Mouse (Mus musculus) adrenal gland, adult (tissue): ENCODE measurements around the gene Tnip2.

Source experiments
- DNase-seq, 2 experiments: peaks; one replicate each; pipeline ENCODE4 v3.0.0; 2022 to 2023; ENCODE audit warnings: low spot score in 1 of 2; ENCODE audit not compliant: inconsistent age in 2 of 2

The Tnip2 gene

DNA sequence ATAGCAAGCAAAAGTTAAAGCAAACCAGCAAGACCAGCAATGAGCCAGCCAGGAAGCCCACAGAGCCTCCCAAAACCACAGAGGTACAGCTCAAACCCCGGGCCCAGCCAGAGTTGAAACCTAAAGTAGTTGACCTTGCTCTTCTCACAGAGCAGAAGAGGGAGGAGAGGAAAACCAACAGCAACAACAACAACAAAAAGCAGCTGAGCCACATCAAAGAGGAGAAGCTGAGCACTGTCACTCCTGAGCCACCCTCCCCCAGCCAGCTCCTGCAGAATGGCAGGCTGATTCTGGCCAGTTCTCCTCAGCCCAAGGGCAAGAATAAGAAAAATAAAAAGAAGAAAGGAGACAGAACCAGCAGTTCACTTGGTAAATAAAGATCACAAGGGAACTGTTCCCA lies 47.7 kb downstream of the Tnip2 start:
- peak; percentile 45 to 57 for DNase-seq

DNA sequence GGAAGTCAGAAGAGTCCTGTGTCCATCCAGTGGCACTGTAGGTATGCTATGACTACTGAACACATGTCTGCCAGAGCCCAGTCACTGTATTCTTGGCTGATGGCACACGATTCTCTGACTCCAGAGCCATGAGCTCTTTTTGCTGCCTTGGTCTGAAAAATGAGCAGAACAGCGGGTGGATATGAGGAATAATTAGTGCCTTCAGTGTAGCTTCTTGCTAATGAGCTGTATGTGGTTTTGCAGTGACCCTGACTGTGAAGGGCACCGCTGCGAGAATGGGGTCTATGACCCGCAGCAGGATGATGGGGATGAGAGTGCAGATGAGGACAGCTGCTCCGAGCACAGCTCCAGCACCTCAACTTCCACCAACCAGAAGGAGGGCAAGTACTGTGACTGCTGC lies 52.0 kb downstream of the Tnip2 start:
- DNase-seq = no peak

DNA sequence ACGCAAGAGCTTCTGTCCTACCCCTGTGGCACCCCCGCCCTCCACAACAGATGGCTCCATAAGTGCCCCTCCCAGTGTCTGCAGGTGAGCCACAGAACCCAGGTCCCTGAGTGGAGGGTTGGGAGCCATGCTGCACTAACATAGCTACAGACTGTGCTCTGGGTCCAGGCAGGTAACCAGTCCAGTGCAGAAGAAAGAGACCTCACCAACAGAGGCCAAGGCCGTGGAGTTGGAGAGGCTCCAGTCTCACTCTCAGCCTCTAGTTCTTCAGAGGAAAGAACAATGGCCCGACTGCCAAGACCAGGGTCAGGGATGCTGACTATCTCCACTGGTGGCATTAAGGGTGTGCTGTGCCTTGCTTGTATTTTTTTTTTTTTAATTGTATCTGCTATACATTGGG lies 52.5 kb downstream of the Tnip2 start:
- DNase-seq = peak; percentile 40 to 61

DNA sequence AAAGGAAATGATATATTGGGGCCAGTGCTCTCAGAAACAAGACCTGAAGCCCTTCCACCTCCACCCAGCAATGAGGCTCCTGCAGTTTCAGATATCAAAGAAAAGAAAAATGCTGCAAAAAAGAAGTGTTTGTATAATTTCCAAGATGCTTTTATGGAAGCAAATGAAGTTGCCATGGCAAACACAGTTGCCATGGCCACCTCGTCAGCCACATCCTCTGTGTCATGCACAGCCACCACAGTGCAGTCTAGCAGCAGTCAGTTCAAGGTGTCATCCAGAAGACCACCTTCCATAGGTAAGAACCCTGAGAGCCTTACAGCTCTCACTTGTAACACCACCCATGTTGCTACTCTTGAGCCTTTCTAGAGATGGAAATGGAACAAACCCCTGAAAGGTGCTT lies 54.8 kb downstream of the Tnip2 start:
- DNase-seq = no peak

DNA sequence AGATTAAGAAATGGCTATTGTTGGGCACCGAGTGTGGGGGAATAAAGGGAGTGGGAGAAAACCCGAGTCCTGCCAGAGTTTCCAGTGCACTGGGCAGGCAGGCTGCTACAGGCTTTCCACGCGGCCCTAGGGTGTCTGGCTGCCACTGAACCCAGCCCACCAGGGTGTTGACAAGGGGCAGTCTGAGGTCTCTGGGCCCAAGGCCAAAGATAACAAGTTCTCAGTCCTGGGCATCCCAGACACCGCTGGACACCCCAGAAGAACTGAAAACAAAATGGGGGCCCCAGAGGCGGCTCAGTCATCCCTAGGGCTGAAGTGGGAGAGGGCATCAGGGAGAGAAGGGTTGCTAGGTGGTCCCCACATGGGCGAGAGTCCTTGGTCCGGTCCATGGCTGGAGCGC lies 67.6 kb downstream of the Tnip2 start:
- DNase-seq = no peak
